Mouse (Mus musculus): ENCODE measurements around the gene Map2k5. TPM values are rescaled to one million over a fixed set of nuclear protein-coding genes. Genes with fewer than 3 reads are reported as not detected.

Gene Map2k5
- polyA plus RNA-seq, 1 experiment: 32.7 TPM

GRCm38 (mm10) chr9:63288676-63289075 is 89.0 kb downstream of the Map2k5 start:
- H3K27ac ChIP-seq (ENCODE audit: insufficient read depth, low read length): no peak overlapping the region
- H3K4me1 ChIP-seq (ENCODE audit: control insufficient read depth, insufficient read depth, low read length): no peaks in the 10 kb centered on the region; the same call in 1 of the 2 replicates
- TF ChIP-seq POLR2A (IDR thresholded peaks at IDR 0.05; ENCODE audit: extremely low read depth, insufficient read depth, low read length) (no peak), CTCF (IDR thresholded peaks at IDR 0.05; ENCODE audit: extremely low read depth, insufficient read depth, low read length) (no peak)
- no peak overlapping the region for H3K4me3 ChIP-seq (ENCODE audit: insufficient read depth, low read length)

DNA sequence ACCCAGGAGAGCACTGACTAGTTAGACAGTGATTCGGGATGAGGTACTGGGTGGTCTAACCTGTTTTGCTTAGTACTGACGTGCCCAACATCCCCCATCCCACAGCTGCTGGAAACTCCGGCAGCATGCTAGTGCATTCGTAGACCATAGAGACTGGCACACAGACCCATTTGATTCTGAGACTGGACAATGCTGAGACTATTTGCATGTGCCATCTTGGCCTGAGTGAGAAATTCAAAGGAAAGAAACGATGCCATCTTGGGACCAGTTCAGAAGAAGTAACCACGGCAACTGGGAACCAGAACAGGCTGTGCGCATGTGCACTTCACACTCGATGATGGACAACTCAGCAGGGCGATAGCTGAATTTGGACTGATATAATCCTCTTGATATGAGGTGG is 93.3 kb downstream of the Map2k5 start:
- Histone ChIP-seq H3K27ac (ENCODE audit: insufficient read depth, low read length) (no peak overlapping the region), H3K4me3 (ENCODE audit: insufficient read depth, low read length) (no peak overlapping the region), H3K4me1 (ENCODE audit: control insufficient read depth, insufficient read depth, low read length) (no peaks in the 10 kb centered on the region; the same call in 1 of the 2 replicates)
- TF ChIP-seq POLR2A (IDR thresholded peaks at IDR 0.05; ENCODE audit: extremely low read depth, insufficient read depth, low read length) (no peak), CTCF (IDR thresholded peaks at IDR 0.05; ENCODE audit: extremely low read depth, insufficient read depth, low read length) (no peak)

DNA sequence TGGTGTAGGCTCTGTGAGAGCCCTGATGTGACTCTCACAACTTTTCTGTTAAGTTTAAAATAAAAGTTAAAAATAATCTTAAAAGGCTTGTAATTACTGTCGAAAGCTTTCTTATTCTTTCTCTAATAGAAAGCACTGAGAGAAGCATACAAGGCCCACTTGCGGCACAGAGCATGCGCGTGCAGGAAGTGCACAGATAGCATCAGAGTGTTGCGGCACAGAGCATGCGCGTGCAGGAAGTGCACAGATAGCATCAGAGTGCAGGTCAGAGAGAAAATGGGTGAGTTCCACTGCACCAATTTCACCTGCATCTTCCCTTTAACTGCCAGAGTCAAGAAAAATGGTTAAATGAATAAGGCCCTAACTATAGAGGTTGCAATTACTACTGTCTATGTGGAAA is 95.7 kb downstream of the Map2k5 start:
- no peak overlapping the region for H3K4me3 ChIP-seq (ENCODE audit: insufficient read depth, low read length)

DNA sequence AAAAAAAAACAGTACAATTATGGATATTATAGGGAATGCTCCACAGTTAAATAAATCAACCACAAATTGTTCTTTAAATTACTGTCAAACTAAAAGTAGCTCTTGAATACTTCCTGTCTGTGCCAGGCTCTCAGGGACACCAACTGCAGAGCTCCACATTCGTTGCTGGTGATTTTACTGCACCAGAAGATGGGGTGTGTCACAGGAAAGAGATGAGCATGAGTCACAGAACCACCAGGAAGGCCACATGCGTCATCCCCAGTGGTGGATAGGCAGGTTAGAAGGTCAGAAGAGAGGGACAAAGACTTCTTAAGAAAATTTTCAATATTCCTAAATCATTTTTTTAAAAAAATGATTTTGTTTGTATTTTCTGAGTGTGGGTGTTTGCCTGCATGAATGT is 96.6 kb downstream of the Map2k5 start:
- Histone ChIP-seq H3K4me1 (ENCODE audit: control insufficient read depth, insufficient read depth, low read length) (no peaks in the 10 kb centered on the region; the same call in 1 of the 2 replicates), H3K27ac (ENCODE audit: insufficient read depth, low read length) (no peak overlapping the region), H3K4me3 (ENCODE audit: insufficient read depth, low read length) (no peak overlapping the region)
- no peak for TF ChIP-seq POLR2A (IDR thresholded peaks at IDR 0.05; ENCODE audit: extremely low read depth, insufficient read depth, low read length)
- TF ChIP-seq CTCF (IDR thresholded peaks at IDR 0.05; ENCODE audit: extremely low read depth, insufficient read depth, low read length): no peak

More for the DNA sequence above, 95.7 kb downstream of the Map2k5 start:
- Histone ChIP-seq H3K27ac (ENCODE audit: insufficient read depth, low read length) (no peak overlapping the region), H3K4me1 (ENCODE audit: control insufficient read depth, insufficient read depth, low read length) (no peaks in the 10 kb centered on the region; the same call in 1 of the 2 replicates)
- TF ChIP-seq POLR2A (IDR thresholded peaks at IDR 0.05; ENCODE audit: extremely low read depth, insufficient read depth, low read length): no peak
- TF ChIP-seq CTCF (IDR thresholded peaks at IDR 0.05; ENCODE audit: extremely low read depth, insufficient read depth, low read length): no peak

- Histone ChIP-seq H3K4me3 (ENCODE audit: insufficient read depth, low read length) (no peak overlapping the region), H3K27ac (ENCODE audit: insufficient read depth, low read length) (no peak overlapping the region), H3K4me1 (ENCODE audit: control insufficient read depth, insufficient read depth, low read length) (no peaks in the 10 kb centered on the region)
- TF ChIP-seq CTCF (IDR thresholded peaks at IDR 0.05; ENCODE audit: extremely low read depth, insufficient read depth, low read length) (no peak), POLR2A (IDR thresholded peaks at IDR 0.05; ENCODE audit: extremely low read depth, insufficient read depth, low read length) (no peak)
Observed at GRCm38 (mm10) chr9:63273781-63274180, 103.9 kb downstream of the Map2k5 start.

- H3K27ac ChIP-seq (ENCODE audit: insufficient read depth, low read length): no peak overlapping the region
- no peaks in the 10 kb centered on the region for H3K4me1 ChIP-seq (ENCODE audit: control insufficient read depth, insufficient read depth, low read length)
- no peak for TF ChIP-seq POLR2A (IDR thresholded peaks at IDR 0.05; ENCODE audit: extremely low read depth, insufficient read depth, low read length)
- no peak for TF ChIP-seq CTCF (IDR thresholded peaks at IDR 0.05; ENCODE audit: extremely low read depth, insufficient read depth, low read length)
- no peak overlapping the region for H3K4me3 ChIP-seq (ENCODE audit: insufficient read depth, low read length)
Observed at GRCm38 (mm10) chr9:63269839-63270238, 107.9 kb downstream of the Map2k5 start.

GRCm38 (mm10) chr9:63263188-63263587 is 114.5 kb downstream of the Map2k5 start:
- H3K27ac ChIP-seq (ENCODE audit: insufficient read depth, low read length): no peak overlapping the region
- no peak for TF ChIP-seq POLR2A (IDR thresholded peaks at IDR 0.05; ENCODE audit: extremely low read depth, insufficient read depth, low read length)
- peaks cover 2% of the 10 kb centered on the region for H3K4me1 ChIP-seq (ENCODE audit: control insufficient read depth, insufficient read depth, low read length)
- no peak overlapping the region for H3K4me3 ChIP-seq (ENCODE audit: insufficient read depth, low read length)

- TF ChIP-seq CTCF (IDR thresholded peaks at IDR 0.05; ENCODE audit: extremely low read depth, insufficient read depth, low read length): no peak
- TF ChIP-seq POLR2A (IDR thresholded peaks at IDR 0.05; ENCODE audit: extremely low read depth, insufficient read depth, low read length): no peak
- Histone ChIP-seq H3K27ac (ENCODE audit: insufficient read depth, low read length) (no peak overlapping the region), H3K4me3 (ENCODE audit: insufficient read depth, low read length) (no peak overlapping the region), H3K4me1 (ENCODE audit: control insufficient read depth, insufficient read depth, low read length) (peaks cover 2% of the 10 kb centered on the region)
Observed at GRCm38 (mm10) chr9:63258768-63259167, 118.9 kb downstream of the Map2k5 start.

DNA sequence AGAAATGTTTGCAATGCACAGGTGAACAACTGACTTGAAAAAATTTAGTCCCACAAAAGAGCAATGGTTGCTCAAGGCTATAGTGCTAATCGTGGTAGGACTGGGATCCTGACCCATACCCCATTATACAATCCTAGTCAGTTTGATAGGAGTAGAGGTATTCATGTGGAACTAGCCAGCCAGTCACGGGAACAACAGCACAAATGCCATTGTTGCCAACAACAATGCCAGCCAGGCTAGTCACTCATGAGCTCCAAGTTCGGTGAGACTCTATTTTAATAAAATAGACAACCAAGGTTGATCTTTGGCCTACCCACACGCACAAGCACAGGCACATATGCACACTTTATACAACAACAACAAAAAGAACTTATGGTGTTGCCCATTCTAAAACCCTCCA is 120.0 kb downstream of the Map2k5 start:
- no peak for TF ChIP-seq POLR2A (IDR thresholded peaks at IDR 0.05; ENCODE audit: extremely low read depth, insufficient read depth, low read length)
- no peak for TF ChIP-seq CTCF (IDR thresholded peaks at IDR 0.05; ENCODE audit: extremely low read depth, insufficient read depth, low read length)
- H3K4me3 ChIP-seq (ENCODE audit: insufficient read depth, low read length): no peak overlapping the region
- H3K4me1 ChIP-seq (ENCODE audit: control insufficient read depth, insufficient read depth, low read length): peaks cover 2% of the 10 kb centered on the region
- H3K27ac ChIP-seq (ENCODE audit: insufficient read depth, low read length): no peak overlapping the region

GRCm38 (mm10) chr9:63250841-63251626 is 126.7 kb downstream of the Map2k5 start:
- H3K27ac ChIP-seq (ENCODE audit: insufficient read depth, low read length): no peak overlapping the region
- no peak overlapping the region for H3K4me3 ChIP-seq (ENCODE audit: insufficient read depth, low read length)
- peaks cover 6% of the 10 kb centered on the region; the same call in 1 of the 2 replicates for H3K4me1 ChIP-seq (ENCODE audit: control insufficient read depth, insufficient read depth, low read length)
- no peak for TF ChIP-seq CTCF (IDR thresholded peaks at IDR 0.05; ENCODE audit: extremely low read depth, insufficient read depth, low read length)
- TF ChIP-seq POLR2A (IDR thresholded peaks at IDR 0.05; ENCODE audit: extremely low read depth, insufficient read depth, low read length): no peak

Measured in cortical plate, adult 2 months (tissue).